Mouse (Mus musculus): Measurements from ENCODE around the gene Chsy1.
"Not testable (repeated sequence)": the region's sequence is repeated elsewhere in the genome, so short reads cannot be mapped to it uniquely, and the experiment has no call there.

GRCm38 (mm10) chr7:66190385-66190784 lies 81.1 kb downstream of the Chsy1 start:
- TF ChIP-seq CTCF (IDR thresholded peaks at IDR 0.05; ENCODE audit: control insufficient read depth, insufficient read depth, insufficient replicate concordance, low read depth, low read length); POLR2A (IDR thresholded peaks at IDR 0.05; ENCODE audit: control insufficient read depth, low read depth, low read length): not testable (repeated sequence)

Data from testis, adult 2 months (tissue).